Mouse (Mus musculus) midbrain, embryonic 12.5 days (tissue): Measurements from ENCODE around the gene Gm973. TPM values are rescaled to one million over a fixed set of nuclear protein-coding genes. Genes with fewer than 3 reads are reported as not detected.

Source experiments
- ATAC-seq: fragments of 200-750 bp; cut with Nextera tagmentation; 2 replicates; pipeline ENCODE4 v1.8.0; 2017; ENCODE audit warnings: low read depth, moderate TSS enrichment, moderate library complexity; ENCODE audit not compliant: low FRiP score
- H3K27ac ChIP-seq: fragments of 300-500 bp; sonication (generic); replicated peaks from 2 replicates; pipeline ENCODE4 v1.5.1; 2016; ENCODE audit warnings: mild to moderate bottlenecking
- H3K27me3 ChIP-seq: fragments of 300-500 bp; sonication (generic); 2 replicates; pipeline ENCODE4 v1.6.1; 2016; ENCODE audit warnings: mild to moderate bottlenecking
- H3K36me3 ChIP-seq: fragments of 300-500 bp; sonication (generic); 2 replicates; pipeline ENCODE4 v1.6.1; 2016
- H3K4me1 ChIP-seq: fragments of 300-500 bp; sonication (generic); 2 replicates; pipeline ENCODE4 v1.6.1; 2016
- H3K4me2 ChIP-seq: fragments of 300-500 bp; sonication (generic); replicated peaks from 2 replicates; pipeline ENCODE4 v1.6.1; 2016; ENCODE audit warnings: mild to moderate bottlenecking, moderate library complexity
- H3K4me3 ChIP-seq: fragments of 300-500 bp; sonication (generic); 2 replicates; pipeline ENCODE4 v1.5.1; 2016; ENCODE audit warnings: mild to moderate bottlenecking
- H3K9ac ChIP-seq: fragments of 300-500 bp; sonication (generic); replicated peaks from 2 replicates; pipeline ENCODE4 v1.6.1; 2016; ENCODE audit warnings: mild to moderate bottlenecking, moderate library complexity
- H3K9me3 ChIP-seq: fragments of 300-500 bp; sonication (generic); 2 replicates; pipeline ENCODE4 v1.6.1; 2016; ENCODE audit warnings: mild to moderate bottlenecking
- WGBS: fragments of 180-500 bp; shearing (Covaris S2); methylation state at CpG from one replicate; pipeline ENCODE4 v1.1.7; 2016; 5-methylcytosine and 5-hydroxymethylcytosine counted together
- polyA plus RNA-seq: library from polyadenylated mRNA; unstranded; fragments of >200 nt; fragmentation: Nextera tagmentation; extraction: Ambion mirVana; gene quantifications from 2 replicates; pipeline ENCODE4 v1.2.1, GENCODE M21; 2016

Gm973 gene
- polyA plus RNA-seq, 1 experiment from 2014 or later, result 6.7 TPM

DNA sequence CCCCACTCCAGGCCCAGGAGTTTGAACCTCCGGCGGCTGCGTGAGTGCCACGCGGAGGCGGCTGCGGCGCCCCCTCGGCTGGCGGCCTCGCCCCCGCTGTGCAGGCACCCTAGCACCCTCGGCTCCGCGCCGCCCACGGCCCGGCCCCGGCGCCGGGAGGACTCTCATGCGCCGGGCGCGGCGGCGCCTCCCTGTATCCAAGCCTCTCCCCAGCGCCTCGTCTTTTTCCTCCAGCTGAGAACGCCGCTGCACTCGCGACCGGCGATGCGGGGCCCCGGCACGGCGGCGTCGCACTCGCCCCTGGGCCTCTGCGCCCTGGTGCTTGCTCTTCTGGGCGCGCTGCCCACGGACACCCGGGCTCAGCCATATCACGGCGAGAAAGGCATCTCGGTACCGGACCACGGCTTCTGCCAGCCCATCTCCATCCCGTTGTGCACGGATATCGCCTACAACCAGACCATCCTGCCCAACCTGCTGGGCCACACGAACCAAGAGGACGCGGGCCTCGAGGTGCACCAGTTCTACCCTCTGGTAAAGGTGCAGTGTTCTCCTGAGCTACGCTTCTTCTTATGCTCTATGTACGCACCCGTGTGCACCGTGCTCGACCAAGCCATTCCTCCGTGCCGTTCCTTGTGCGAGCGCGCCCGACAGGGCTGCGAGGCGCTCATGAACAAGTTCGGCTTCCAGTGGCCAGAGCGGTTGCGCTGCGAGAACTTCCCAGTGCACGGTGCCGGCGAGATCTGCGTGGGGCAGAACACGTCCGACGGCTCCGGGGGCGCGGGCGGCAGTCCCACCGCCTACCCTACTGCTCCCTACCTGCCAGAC, 33.2 kb upstream of the Gm973 start:
- H3K4me1 ChIP-seq, result peaks cover 59% of the 10 kb centered on the region
- H3K27me3 ChIP-seq, result peaks cover 33% of the 10 kb centered on the region
- no peaks in the 10 kb centered on the region for H3K36me3 ChIP-seq
- peak; percentile 3; the same call in 1 of the 2 replicates for ATAC-seq
- H3K9me3 ChIP-seq, result no peaks in the 10 kb centered on the region
- H3K27ac ChIP-seq, result peak overlapping the region; percentile 75
- H3K4me3 ChIP-seq, result peak overlapping the region; percentile 70
- H3K9ac ChIP-seq, result peak overlapping the region; percentile 77
- WGBS, result under 1% methylated on average over 82 of the region's 88 CpGs
- H3K4me2 ChIP-seq, result peak overlapping the region; percentile 100

DNA sequence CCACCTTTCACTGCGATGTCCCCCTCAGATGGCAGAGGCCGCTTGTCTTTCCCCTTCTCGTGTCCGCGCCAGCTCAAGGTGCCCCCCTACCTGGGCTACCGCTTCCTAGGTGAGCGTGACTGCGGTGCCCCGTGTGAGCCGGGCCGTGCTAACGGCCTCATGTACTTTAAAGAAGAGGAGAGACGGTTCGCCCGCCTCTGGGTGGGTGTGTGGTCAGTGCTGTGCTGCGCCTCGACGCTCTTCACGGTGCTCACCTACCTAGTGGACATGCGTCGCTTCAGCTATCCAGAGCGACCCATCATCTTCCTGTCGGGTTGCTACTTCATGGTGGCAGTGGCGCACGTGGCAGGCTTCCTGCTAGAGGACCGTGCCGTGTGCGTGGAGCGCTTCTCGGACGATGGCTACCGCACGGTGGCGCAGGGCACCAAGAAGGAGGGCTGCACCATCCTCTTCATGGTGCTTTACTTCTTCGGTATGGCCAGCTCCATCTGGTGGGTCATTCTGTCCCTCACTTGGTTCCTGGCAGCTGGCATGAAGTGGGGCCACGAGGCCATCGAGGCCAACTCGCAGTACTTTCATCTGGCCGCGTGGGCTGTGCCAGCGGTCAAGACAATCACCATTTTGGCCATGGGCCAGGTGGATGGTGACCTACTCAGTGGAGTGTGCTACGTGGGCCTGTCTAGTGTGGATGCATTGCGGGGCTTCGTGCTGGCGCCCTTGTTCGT, 32.4 kb upstream of the Gm973 start:
- H3K9ac ChIP-seq, result peak overlapping the region; percentile 77
- WGBS, result 1% methylated on average over 46 of the region's 46 CpGs
- peak overlapping the region; percentile 70 for H3K4me3 ChIP-seq
- peaks cover 33% of the 10 kb centered on the region for H3K27me3 ChIP-seq
- H3K4me2 ChIP-seq, result peak overlapping the region; percentile 100
- peak; percentile 27; the same call in 1 of the 2 replicates for ATAC-seq
- no peak overlapping the region for H3K27ac ChIP-seq
- H3K36me3 ChIP-seq, result no peaks in the 10 kb centered on the region
- peaks cover 65% of the 10 kb centered on the region for H3K4me1 ChIP-seq
- no peaks in the 10 kb centered on the region for H3K9me3 ChIP-seq

DNA sequence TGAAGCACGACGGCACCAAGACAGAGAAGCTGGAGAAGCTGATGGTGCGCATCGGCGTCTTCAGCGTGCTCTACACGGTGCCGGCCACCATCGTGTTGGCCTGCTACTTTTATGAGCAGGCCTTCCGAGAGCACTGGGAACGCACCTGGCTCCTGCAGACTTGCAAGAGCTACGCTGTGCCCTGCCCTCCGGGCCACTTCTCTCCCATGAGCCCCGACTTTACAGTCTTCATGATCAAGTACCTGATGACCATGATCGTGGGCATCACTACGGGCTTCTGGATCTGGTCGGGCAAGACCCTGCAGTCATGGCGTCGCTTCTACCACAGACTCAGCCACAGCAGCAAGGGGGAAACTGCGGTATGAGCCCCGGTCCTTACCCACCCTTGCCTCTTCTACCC, 31.8 kb upstream of the Gm973 start:
- Histone ChIP-seq H3K36me3 (no peaks in the 10 kb centered on the region), H3K9ac (peak overlapping the region; percentile 77; the same call in 1 of the 2 replicates), H3K4me2 (peak overlapping the region; percentile 100), H3K27ac (peak overlapping the region; percentile 72), H3K4me3 (peak overlapping the region; percentile 70), H3K4me1 (peaks cover 65% of the 10 kb centered on the region), H3K9me3 (no peaks in the 10 kb centered on the region), H3K27me3 (peaks cover 33% of the 10 kb centered on the region)
- 6% methylated on average over 21 of the region's 21 CpGs for WGBS
- no peak for ATAC-seq

GRCm38 (mm10) chr1:59484791-59485785, 31.0 kb upstream of the Gm973 start:
- Histone ChIP-seq H3K9me3 (no peaks in the 10 kb centered on the region), H3K4me3 (peak overlapping the region; percentile 70), H3K9ac (peak overlapping the region; percentile 77), H3K4me2 (peak overlapping the region; percentile 100), H3K27me3 (peaks cover 28% of the 10 kb centered on the region), H3K4me1 (peaks cover 65% of the 10 kb centered on the region), H3K27ac (peak overlapping the region; percentile 72), H3K36me3 (no peaks in the 10 kb centered on the region)
- WGBS, result 3% methylated on average over 16 of the region's 16 CpGs
- ATAC-seq, result no peak

DNA sequence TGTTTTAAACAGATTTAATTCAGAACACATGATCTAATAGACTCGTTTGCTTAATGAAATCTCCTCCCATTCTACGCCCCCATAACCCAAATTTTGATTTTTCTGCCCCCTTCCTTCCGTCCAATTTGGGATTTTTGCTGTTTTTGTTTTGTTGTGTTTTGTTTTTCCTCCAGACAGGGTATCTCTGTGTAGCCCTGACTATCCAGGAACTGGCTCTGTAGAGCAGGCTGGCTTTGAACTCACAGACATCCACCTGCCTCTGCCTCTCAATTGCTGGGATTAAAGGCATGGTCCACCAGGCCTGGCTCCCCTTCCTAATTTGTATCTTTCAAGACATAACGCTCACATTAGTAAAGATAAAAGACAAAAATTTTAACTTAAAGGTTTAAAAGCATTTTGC, 30.3 kb upstream of the Gm973 start:
- Histone ChIP-seq H3K4me1 (peaks cover 61% of the 10 kb centered on the region), H3K36me3 (no peaks in the 10 kb centered on the region), H3K4me3 (peak overlapping the region; percentile 70), H3K27me3 (peaks cover 28% of the 10 kb centered on the region), H3K9ac (peak overlapping the region; percentile 77; the same call in 1 of the 2 replicates), H3K27ac (peak overlapping the region; percentile 72; the same call in 1 of the 2 replicates), H3K9me3 (no peaks in the 10 kb centered on the region), H3K4me2 (peak overlapping the region; percentile 100)
- WGBS, result 23% methylated on average over 4 of the region's 4 CpGs
- ATAC-seq, result no peak

GRCm38 (mm10) chr1:59487651-59488051, 28.4 kb upstream of the Gm973 start:
- H3K9ac ChIP-seq, result no peak overlapping the region; the same call in 1 of the 2 replicates
- H3K27ac ChIP-seq, result 0 out of 2 replicates have a peak overlapping the region, but pooled peaks have one; percentile 40
- no peak for ATAC-seq
- WGBS, result 5% methylated on average over 10 of the region's 10 CpGs
- peak overlapping the region; percentile 37 for H3K4me2 ChIP-seq
- H3K9me3 ChIP-seq, result no peaks in the 10 kb centered on the region
- no peak overlapping the region for H3K4me3 ChIP-seq
- peaks cover 53% of the 10 kb centered on the region for H3K4me1 ChIP-seq
- H3K27me3 ChIP-seq, result peaks cover 29% of the 10 kb centered on the region
- H3K36me3 ChIP-seq, result no peaks in the 10 kb centered on the region

GRCm38 (mm10) chr1:59488481-59488880, 27.6 kb upstream of the Gm973 start:
- H3K4me2 ChIP-seq, result no peak overlapping the region
- H3K27me3 ChIP-seq, result peaks cover 21% of the 10 kb centered on the region
- 41% methylated on average over 4 of the region's 4 CpGs for WGBS
- H3K27ac ChIP-seq, result no peak overlapping the region
- peaks cover 45% of the 10 kb centered on the region for H3K4me1 ChIP-seq
- no peak for ATAC-seq
- H3K9me3 ChIP-seq, result no peaks in the 10 kb centered on the region
- no peak overlapping the region for H3K9ac ChIP-seq
- H3K36me3 ChIP-seq, result no peaks in the 10 kb centered on the region
- no peak overlapping the region for H3K4me3 ChIP-seq

DNA sequence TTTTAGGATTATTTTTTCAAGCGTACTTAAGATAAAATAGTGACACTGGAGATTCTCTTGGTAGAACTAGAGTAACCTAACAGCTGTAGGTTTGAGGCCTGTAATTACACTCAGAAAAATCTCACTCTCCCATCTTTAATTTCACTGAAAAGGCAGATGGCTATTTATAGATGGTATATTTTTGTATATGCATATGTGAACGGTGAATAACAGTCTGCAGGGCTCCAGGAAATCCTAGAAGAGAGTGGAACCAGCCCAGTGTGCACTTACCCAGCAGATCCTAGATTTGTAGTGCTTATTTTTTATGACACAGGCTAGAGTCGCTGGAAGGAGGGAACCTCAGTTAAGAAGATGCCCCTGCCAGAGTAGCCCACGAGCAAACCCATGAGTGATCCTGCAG, 27.1 kb upstream of the Gm973 start:
- Histone ChIP-seq H3K36me3 (no peaks in the 10 kb centered on the region), H3K9me3 (no peaks in the 10 kb centered on the region), H3K4me1 (peaks cover 40% of the 10 kb centered on the region), H3K27me3 (peaks cover 18% of the 10 kb centered on the region), H3K27ac (no peak overlapping the region), H3K9ac (no peak overlapping the region), H3K4me3 (no peak overlapping the region), H3K4me2 (no peak overlapping the region)
- ATAC-seq, result no peak
- 67% methylated on average over 4 of the region's 4 CpGs for WGBS

DNA sequence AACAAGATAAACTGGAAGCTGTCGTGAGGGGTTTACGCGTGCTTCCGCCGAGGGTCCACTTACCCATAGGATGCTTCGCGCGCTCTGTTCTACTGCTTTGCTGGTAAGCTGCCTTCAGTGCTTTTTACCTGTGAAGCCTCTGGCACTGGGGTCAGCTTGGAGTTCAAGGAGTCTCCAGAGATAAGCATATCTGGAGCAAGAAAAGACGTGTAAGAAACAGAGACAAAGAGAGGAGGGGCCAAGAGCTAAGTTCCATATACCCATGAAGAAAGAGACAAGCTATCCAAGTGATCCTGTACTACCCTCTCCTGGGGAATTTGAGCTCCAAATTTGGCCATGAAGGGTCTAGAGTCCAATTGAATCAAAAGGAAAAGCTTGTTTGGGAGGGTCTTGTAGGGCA, 24.5 kb upstream of the Gm973 start:
- 80% methylated on average over 9 of the region's 9 CpGs for WGBS
- H3K4me2 ChIP-seq, result no peak overlapping the region
- H3K4me3 ChIP-seq, result no peak overlapping the region
- H3K27ac ChIP-seq, result no peak overlapping the region
- no peak overlapping the region for H3K9ac ChIP-seq
- ATAC-seq, result no peak
- no peaks in the 10 kb centered on the region for H3K36me3 ChIP-seq
- peaks cover 9% of the 10 kb centered on the region for H3K27me3 ChIP-seq
- H3K4me1 ChIP-seq, result peaks cover 20% of the 10 kb centered on the region
- H3K9me3 ChIP-seq, result no peaks in the 10 kb centered on the region

GRCm38 (mm10) chr1:59492432-59492831, 23.6 kb upstream of the Gm973 start:
- H3K9me3 ChIP-seq, result no peaks in the 10 kb centered on the region
- H3K27me3 ChIP-seq, result peaks cover 9% of the 10 kb centered on the region
- no peak for ATAC-seq
- H3K27ac ChIP-seq, result no peak overlapping the region
- no peak overlapping the region for H3K9ac ChIP-seq
- no peak overlapping the region for H3K4me2 ChIP-seq
- 68% methylated on average over 4 of the region's 4 CpGs for WGBS
- H3K36me3 ChIP-seq, result no peaks in the 10 kb centered on the region
- H3K4me1 ChIP-seq, result peaks cover 14% of the 10 kb centered on the region
- no peak overlapping the region for H3K4me3 ChIP-seq

GRCm38 (mm10) chr1:59495970-59496369, 20.1 kb upstream of the Gm973 start:
- Histone ChIP-seq H3K4me3 (no peak overlapping the region), H3K36me3 (no peaks in the 10 kb centered on the region), H3K27ac (no peak overlapping the region), H3K4me1 (0 out of 2 replicates have a peak, but pooled peaks cover 3% of the 10 kb centered on the region), H3K9ac (no peak overlapping the region), H3K9me3 (no peaks in the 10 kb centered on the region), H3K4me2 (no peak overlapping the region), H3K27me3 (peaks cover 6% of the 10 kb centered on the region)
- WGBS, result 90% methylated on average over 5 of the region's 5 CpGs
- no peak for ATAC-seq
